Mouse (Mus musculus): ENCODE data around the gene Ivd.

Ivd gene

GRCm38 (mm10) chr2:118882840-118883679 is 21.3 kb downstream of the Ivd start:
- DNase-seq, result peak; percentile 89 to 93

GRCm38 (mm10) chr2:118887440-118887839 is 25.7 kb downstream of the Ivd start:
- DNase-seq, result no peak

- no peak for DNase-seq
These were observed 26.2 kb downstream of the Ivd start for GRCm38 (mm10) chr2:118887845-118888548.

- no peak for DNase-seq
These were observed 29.4 kb downstream of the Ivd start for GRCm38 (mm10) chr2:118891173-118891572.

- peak; percentile 23 to 44 for DNase-seq
These were observed 34.5 kb downstream of the Ivd start for GRCm38 (mm10) chr2:118895990-118896913.

GRCm38 (mm10) chr2:118896914-118897291 is 35.1 kb downstream of the Ivd start:
- no peak for DNase-seq

GRCm38 (mm10) chr2:118897392-118897791 is 35.6 kb downstream of the Ivd start:
- DNase-seq, result no peak

- no peak for DNase-seq
These were observed 36.1 kb downstream of the Ivd start for GRCm38 (mm10) chr2:118897808-118898207.

- DNase-seq, result no peak
These were observed 37.0 kb downstream of the Ivd start for GRCm38 (mm10) chr2:118898771-118899170.

GRCm38 (mm10) chr2:118899306-118899705 is 37.6 kb downstream of the Ivd start:
- DNase-seq, result no peak

GRCm38 (mm10) chr2:118899981-118900825 is 38.4 kb downstream of the Ivd start, which contains the start of gene Bahd1:
TSS of gene Bahd1 (plus strand) at chr2:118900377.
- DNase-seq, result peak in 1 of 2 experiments; percentile 23

GRCm38 (mm10) chr2:118900826-118901140 is 39.0 kb downstream of the Ivd start:
- no peak for DNase-seq

- peak; percentile 95 to 98 for DNase-seq
These were observed 39.6 kb downstream of the Ivd start for GRCm38 (mm10) chr2:118901175-118902031.

- DNase-seq, result peak; percentile 37 to 52
These were observed 40.6 kb downstream of the Ivd start for GRCm38 (mm10) chr2:118902051-118903025.

- DNase-seq, result peak; percentile 47 to 55
These were observed 41.6 kb downstream of the Ivd start for GRCm38 (mm10) chr2:118903333-118903741.

- DNase-seq, result no peak
These were observed 43.8 kb downstream of the Ivd start for GRCm38 (mm10) chr2:118905433-118906117.

- no peak for DNase-seq
These were observed 44.4 kb downstream of the Ivd start for GRCm38 (mm10) chr2:118906118-118906492.

GRCm38 (mm10) chr2:118907781-118908180 is 46.0 kb downstream of the Ivd start:
- DNase-seq, result no peak

- DNase-seq, result no peak
These were observed 47.4 kb downstream of the Ivd start for GRCm38 (mm10) chr2:118909151-118909550.

Data from cerebellum, postnatal 36 days (tissue).